In genomic region chr15:74121621-74122020, GRCm38 (mm10) we compare ENCODE assay signal across 10 mouse cellular contexts.
"Had no signal": no experiment of that assay in that cellular context is flagged by ENCODE, and none has a peak within 500 bp of the region (broad histone marks: within the 10 kb centered on the region; RNA-seq: fewer than 3 reads in every experiment).

No protein-coding gene starts in this region.

- DNase-seq: kidney, adult 18-20 months; kidney, postnatal 10 days; kidney, postnatal 4 days; liver; liver, embryonic 13.5 days; liver, postnatal 0 days; lung, postnatal 14 days; thymus, postnatal 4 days had no signal

- ATAC-seq: intestine, embryonic 15.5 days; liver, postnatal 0 days; midbrain, embryonic 16.5 days had no signal
